Mouse (Mus musculus): ENCODE data around the gene Tdp2. TPM values are rescaled to one million over a fixed set of nuclear protein-coding genes. Genes with fewer than 3 reads are reported as not detected.
"Not testable (repeated sequence)": the region's sequence is repeated elsewhere in the genome, so short reads cannot be mapped to it uniquely, and the experiment has no call there.

The Tdp2 gene
- polyA plus RNA-seq, 1 experiment from 2014 or later, result 64.4 TPM

- H3K9me3 ChIP-seq, result no peaks in the 10 kb centered on the region
- peak overlapping the region; percentile 97 for H3K27ac ChIP-seq
- 5% methylated on average over 21 of the region's 21 CpGs for WGBS
- H3K4me1 ChIP-seq (replicated peaks), result peaks cover 28% of the 10 kb centered on the region
- peak overlapping the region; percentile 97 for H3K4me3 ChIP-seq
- H3K36me3 ChIP-seq, result peaks cover 26% of the 10 kb centered on the region
- no peaks in the 10 kb centered on the region for H3K27me3 ChIP-seq (ENCODE audit: insufficient read depth, poor library complexity, severe bottlenecking)
- no peak for DNase-seq (ENCODE audit: low spot score)
Observed at GRCm38 (mm10) chr13:24832131-24832810, 792 bp downstream of the Tdp2 start.

DNA sequence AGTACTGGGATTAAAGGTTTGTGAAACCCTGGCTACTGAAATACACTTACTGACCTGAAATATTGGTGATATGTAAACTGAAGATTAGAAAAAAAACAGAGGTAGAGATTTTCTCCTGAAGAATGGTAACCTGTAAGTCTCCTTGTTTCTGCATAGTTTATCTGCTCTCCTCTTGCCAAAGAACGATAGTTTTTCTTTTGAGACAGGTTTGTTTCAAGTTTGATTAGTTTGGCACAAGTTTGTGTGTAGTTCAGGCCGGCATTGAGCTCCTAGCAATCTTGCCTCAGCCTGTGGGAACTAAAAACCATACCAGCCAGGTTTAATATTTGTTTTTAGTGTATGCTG, 1.3 kb downstream of the Tdp2 start:
- peak overlapping the region; percentile 97 for H3K27ac ChIP-seq
- WGBS, result 79% methylated on average over 2 of the region's 2 CpGs
- DNase-seq (ENCODE audit: low spot score), result no peak

GRCm38 (mm10) chr13:24837765-24838164, 6.3 kb downstream of the Tdp2 start:
- WGBS, result 94% methylated on average over 8 of the region's 8 CpGs
- peaks cover 16% of the 10 kb centered on the region for H3K4me1 ChIP-seq (replicated peaks)
- DNase-seq (ENCODE audit: low spot score); H3K9me3 ChIP-seq; H3K27me3 ChIP-seq (ENCODE audit: insufficient read depth, poor library complexity, severe bottlenecking); H3K4me3 ChIP-seq; H3K27ac ChIP-seq: not testable (repeated sequence)
- H3K36me3 ChIP-seq, result peaks cover 74% of the 10 kb centered on the region

More for the DNA sequence above, 1.3 kb downstream of the Tdp2 start:
- Histone ChIP-seq H3K4me3 (peak overlapping the region; percentile 97), H3K4me1 (replicated peaks) (peaks cover 28% of the 10 kb centered on the region), H3K36me3 (peaks cover 31% of the 10 kb centered on the region), H3K9me3 (no peaks in the 10 kb centered on the region), H3K27me3 (ENCODE audit: insufficient read depth, poor library complexity, severe bottlenecking) (no peaks in the 10 kb centered on the region)

DNA sequence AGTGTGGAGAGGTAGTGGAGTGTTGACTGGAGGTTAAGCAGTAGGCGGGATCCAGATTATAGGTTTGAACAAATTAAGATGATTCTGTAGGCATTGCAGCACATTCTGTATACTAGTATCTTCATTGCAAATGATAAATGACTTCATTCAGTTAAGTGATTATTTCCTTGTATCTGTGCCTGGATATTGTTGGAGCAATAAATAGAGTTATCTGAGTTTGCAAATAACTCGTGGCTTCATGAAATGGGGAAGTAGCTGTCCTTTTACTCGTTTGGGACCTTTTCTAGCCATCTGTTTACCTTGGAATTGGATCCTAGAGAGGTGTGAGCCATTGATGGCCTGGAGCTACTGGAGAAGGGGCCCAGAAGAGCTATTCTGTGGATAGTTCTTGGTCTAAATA, 8.4 kb downstream of the Tdp2 start:
- H3K9me3 ChIP-seq, result no peaks in the 10 kb centered on the region
- DNase-seq (ENCODE audit: low spot score), result no peak
- H3K27ac ChIP-seq, result no peak overlapping the region
- no peaks in the 10 kb centered on the region for H3K27me3 ChIP-seq (ENCODE audit: insufficient read depth, poor library complexity, severe bottlenecking)
- no peak overlapping the region for H3K4me3 ChIP-seq
- peaks cover 70% of the 10 kb centered on the region for H3K36me3 ChIP-seq
- H3K4me1 ChIP-seq (replicated peaks), result peaks cover 8% of the 10 kb centered on the region
- 78% methylated on average over 3 of the region's 3 CpGs for WGBS

GRCm38 (mm10) chr13:24841702-24842101, 10.2 kb downstream of the Tdp2 start:
- no peaks in the 10 kb centered on the region for H3K9me3 ChIP-seq
- peaks cover 56% of the 10 kb centered on the region for H3K36me3 ChIP-seq
- peaks cover 13% of the 10 kb centered on the region for H3K4me1 ChIP-seq (replicated peaks)
- no peaks in the 10 kb centered on the region for H3K27me3 ChIP-seq (ENCODE audit: insufficient read depth, poor library complexity, severe bottlenecking)
- DNase-seq (ENCODE audit: low spot score), result no peak
- H3K27ac ChIP-seq, result no peak overlapping the region
- 96% methylated on average over 3 of the region's 3 CpGs for WGBS
- H3K4me3 ChIP-seq, result no peak overlapping the region

DNA sequence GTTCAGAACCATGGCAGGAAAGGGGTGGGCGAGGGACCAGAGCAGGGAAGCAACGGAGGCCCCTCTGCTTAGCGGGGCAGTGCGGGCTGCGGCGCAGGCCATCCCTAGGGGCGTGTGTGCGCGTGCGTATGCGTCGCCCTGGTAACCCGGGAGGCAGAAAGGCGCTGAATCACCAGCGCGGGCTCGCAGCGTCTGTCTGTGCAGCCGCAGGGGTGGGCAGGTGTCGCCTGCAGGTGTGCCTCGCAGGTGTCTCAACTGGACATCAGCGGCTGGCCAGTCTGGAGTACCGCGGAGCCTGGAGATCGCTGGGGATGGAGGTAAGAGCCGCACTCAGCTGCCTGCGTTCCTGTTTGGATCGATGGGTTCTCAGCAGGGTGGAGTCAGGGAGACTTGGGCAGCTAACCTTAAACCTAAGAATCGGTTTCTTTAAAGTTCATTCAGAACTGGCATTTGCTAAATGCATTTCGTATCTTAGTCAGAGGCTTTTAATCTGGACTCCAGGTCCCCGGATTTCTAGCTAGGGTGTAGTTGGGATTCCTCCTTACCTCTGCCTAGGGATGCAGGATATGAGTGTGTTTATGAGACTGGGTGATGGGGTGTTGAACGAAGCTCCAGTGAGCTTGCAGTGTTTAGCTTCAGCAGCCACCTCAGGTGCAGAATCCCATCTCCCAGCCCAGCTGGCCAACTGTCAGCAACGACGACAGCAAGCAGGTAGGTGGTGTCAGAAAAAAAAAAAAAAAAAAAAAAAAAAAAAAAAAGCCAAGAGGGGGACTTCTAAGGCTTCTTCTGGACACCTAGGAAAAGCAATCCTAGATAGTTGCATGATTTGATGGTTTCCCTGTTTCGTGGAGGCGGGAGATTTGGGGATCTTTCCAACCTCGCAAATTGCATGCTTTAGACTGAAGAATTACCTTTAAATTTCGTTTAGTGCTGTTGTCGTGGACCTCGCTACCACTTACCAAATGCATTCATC, 13.8 kb downstream of the Tdp2 start, which contains the start of gene D130043K22Rik:
TSS of gene D130043K22Rik (plus strand) at position 153 of the 973 bp plus-strand sequence.
- H3K27ac ChIP-seq, result peak within 1 kb of the TSS; percentile 54
- WGBS, result 12% methylated on average over 40 of the region's 40 CpGs

GRCm38 (mm10) chr13:24849318-24849717, 17.8 kb downstream of the Tdp2 start:
- Histone ChIP-seq H3K4me1 (replicated peaks) (peaks cover 9% of the 10 kb centered on the region), H3K36me3 (no peaks in the 10 kb centered on the region), H3K9me3 (no peaks in the 10 kb centered on the region), H3K27me3 (ENCODE audit: insufficient read depth, poor library complexity, severe bottlenecking) (no peaks in the 10 kb centered on the region), H3K27ac (no peak overlapping the region), H3K4me3 (no peak overlapping the region)
- WGBS, result 82% methylated on average over 4 of the region's 4 CpGs
- DNase-seq (ENCODE audit: low spot score), result no peak

More for the DNA sequence above, 13.8 kb downstream of the Tdp2 start, which contains the start of gene D130043K22Rik:
- Histone ChIP-seq H3K36me3 (peaks cover 24% of the 10 kb centered on the region), H3K4me1 (replicated peaks) (peaks cover 13% of the 10 kb centered on the region), H3K4me3 (peak within 1 kb of the TSS; percentile 60), H3K27me3 (ENCODE audit: insufficient read depth, poor library complexity, severe bottlenecking) (no peaks in the 10 kb centered on the region), H3K9me3 (no peaks in the 10 kb centered on the region)
- peak; percentile 73 for DNase-seq (ENCODE audit: low spot score)

DNA sequence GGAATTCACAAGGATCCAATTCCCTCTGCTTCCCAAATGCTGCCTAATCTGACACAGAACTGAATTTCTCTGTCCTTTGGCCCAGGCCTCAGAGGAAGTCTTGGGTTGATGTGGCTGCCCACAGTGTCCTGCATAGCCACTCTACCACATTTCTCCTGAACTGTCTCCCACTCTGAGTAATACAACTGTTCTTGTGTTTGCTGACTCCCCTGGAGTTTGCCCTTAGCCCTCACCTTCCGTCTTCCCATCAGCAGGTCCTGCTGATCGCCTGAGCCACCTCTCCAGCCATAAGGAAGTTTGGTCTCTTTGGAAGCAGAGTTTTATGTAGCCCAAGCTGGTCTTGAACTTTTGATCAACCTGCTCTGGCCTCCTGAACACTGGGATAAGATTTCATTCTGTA, 20.5 kb downstream of the Tdp2 start:
- H3K9me3 ChIP-seq, result no peaks in the 10 kb centered on the region
- H3K36me3 ChIP-seq, result no peaks in the 10 kb centered on the region
- H3K4me1 ChIP-seq (replicated peaks), result no peaks in the 10 kb centered on the region
- H3K4me3 ChIP-seq, result no peak overlapping the region
- no peak for DNase-seq (ENCODE audit: low spot score)
- WGBS, result 82% methylated on average over 2 of the region's 2 CpGs
- no peak overlapping the region for H3K27ac ChIP-seq
- H3K27me3 ChIP-seq (ENCODE audit: insufficient read depth, poor library complexity, severe bottlenecking), result no peaks in the 10 kb centered on the region

GRCm38 (mm10) chr13:24852570-24852969, 21.1 kb downstream of the Tdp2 start:
- WGBS, result 90% methylated on average over 3 of the region's 3 CpGs
- DNase-seq (ENCODE audit: low spot score), result no peak
- Histone ChIP-seq H3K27me3 (ENCODE audit: insufficient read depth, poor library complexity, severe bottlenecking) (no peaks in the 10 kb centered on the region), H3K27ac (no peak overlapping the region), H3K9me3 (no peaks in the 10 kb centered on the region), H3K4me1 (replicated peaks) (0 out of 2 replicates have a peak, but pooled peaks cover 2% of the 10 kb centered on the region), H3K4me3 (no peak overlapping the region), H3K36me3 (no peaks in the 10 kb centered on the region)

DNA sequence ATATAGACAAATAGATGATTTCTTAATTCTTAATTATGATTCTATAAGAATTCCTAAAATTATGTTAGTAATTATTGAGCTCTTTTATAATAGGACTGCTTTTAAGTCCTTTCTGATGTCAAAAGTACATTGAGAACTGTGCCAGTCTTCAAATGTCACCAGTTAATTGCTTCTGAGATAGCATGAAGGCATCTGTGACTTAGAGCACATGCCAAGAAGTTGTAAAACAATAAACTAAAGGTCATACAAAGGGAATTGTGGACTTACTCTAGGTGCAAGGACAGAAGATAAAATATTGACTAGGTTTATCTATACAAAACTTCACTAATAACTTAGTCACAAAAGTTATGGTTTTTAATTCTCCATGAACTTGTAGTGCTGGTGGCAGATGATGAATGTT, 27.6 kb downstream of the Tdp2 start:
- Histone ChIP-seq H3K36me3 (no peaks in the 10 kb centered on the region), H3K4me1 (replicated peaks) (0 out of 2 replicates have a peak, but pooled peaks cover 2% of the 10 kb centered on the region), H3K4me3 (no peak overlapping the region), H3K9me3 (no peaks in the 10 kb centered on the region), H3K27ac (no peak overlapping the region), H3K27me3 (ENCODE audit: insufficient read depth, poor library complexity, severe bottlenecking) (no peaks in the 10 kb centered on the region)
- no peak for DNase-seq (ENCODE audit: low spot score)

- 82% methylated on average over 12 of the region's 12 CpGs for WGBS
- Histone ChIP-seq H3K27ac (no peak overlapping the region), H3K27me3 (ENCODE audit: insufficient read depth, poor library complexity, severe bottlenecking) (no peaks in the 10 kb centered on the region; the same call in 1 of the 2 replicates), H3K4me1 (replicated peaks) (0 out of 2 replicates have a peak, but pooled peaks cover 2% of the 10 kb centered on the region), H3K4me3 (no peak overlapping the region), H3K9me3 (no peaks in the 10 kb centered on the region), H3K36me3 (no peaks in the 10 kb centered on the region)
- no peak for DNase-seq (ENCODE audit: low spot score)
Observed at GRCm38 (mm10) chr13:24861084-24861483, 29.6 kb downstream of the Tdp2 start.

DNA sequence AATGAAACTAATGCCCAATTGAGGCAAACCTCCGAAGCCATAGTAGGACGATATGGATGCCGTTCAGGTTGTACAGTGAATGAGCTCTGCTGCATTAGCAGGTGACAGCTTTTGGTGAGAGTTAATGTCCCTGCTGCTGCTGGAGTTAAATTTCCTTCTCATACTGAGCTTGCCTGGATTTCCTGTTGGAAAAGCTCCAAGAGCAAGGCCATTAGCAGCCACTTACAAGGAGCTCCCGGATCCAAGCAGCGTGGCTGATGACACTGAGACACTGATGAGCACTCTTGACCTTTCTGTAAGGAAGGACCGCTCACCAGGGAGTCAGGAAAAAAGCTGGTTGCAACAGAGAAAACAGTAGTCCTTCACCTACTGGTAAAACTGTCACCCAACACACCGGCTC, 30.5 kb downstream of the Tdp2 start:
- Histone ChIP-seq H3K36me3 (no peaks in the 10 kb centered on the region), H3K27ac (no peak overlapping the region), H3K9me3 (no peaks in the 10 kb centered on the region), H3K4me1 (replicated peaks) (peaks cover 9% of the 10 kb centered on the region), H3K27me3 (ENCODE audit: insufficient read depth, poor library complexity, severe bottlenecking) (no peaks in the 10 kb centered on the region; the same call in 1 of the 2 replicates), H3K4me3 (no peak overlapping the region)
- WGBS, result 87% methylated on average over 7 of the region's 7 CpGs
- DNase-seq (ENCODE audit: low spot score), result no peak

- H3K27me3 ChIP-seq (ENCODE audit: insufficient read depth, poor library complexity, severe bottlenecking), result no peaks in the 10 kb centered on the region; the same call in 1 of the 2 replicates
- H3K36me3 ChIP-seq, result no peaks in the 10 kb centered on the region
- DNase-seq (ENCODE audit: low spot score), result peak; percentile 19
- 65% methylated on average over 7 of the region's 7 CpGs for WGBS
- peaks cover 9% of the 10 kb centered on the region for H3K4me1 ChIP-seq (replicated peaks)
- no peak overlapping the region for H3K4me3 ChIP-seq
- no peak overlapping the region for H3K27ac ChIP-seq
- no peaks in the 10 kb centered on the region for H3K9me3 ChIP-seq
Observed at GRCm38 (mm10) chr13:24862520-24862919, 31.0 kb downstream of the Tdp2 start.

Data from hindbrain, embryonic 10.5 days (tissue).